In genomic region chr4:155188803-155189202, GRCm38 (mm10) we compare ENCODE assay signal across 12 mouse cellular contexts. TPM values are rescaled to one million over a fixed set of nuclear protein-coding genes. Genes with fewer than 3 reads are reported as not detected.
DNase-seq lines count a peak whose midpoint lies in the region; ATAC-seq and TF ChIP-seq lines count a peak whose summit lies in the region.
"Had no signal": no experiment of that assay in that cellular context is flagged by ENCODE, and none has a peak within 500 bp of the region (broad histone marks: within the 10 kb centered on the region; RNA-seq: fewer than 3 reads in every experiment).

No protein-coding gene starts in this region.

- no peak for ATAC-seq in heart, embryonic 13.5 days (ENCODE audit: extremely low read depth, insufficient number of reproducible peaks, low FRiP score, low TSS enrichment)
- ATAC-seq in intestine, embryonic 16.5 days = no peak

- peaks cover 4% of the 10 kb centered on the region; the same call in 1 of the 2 replicates for H3K36me3 ChIP-seq in heart, embryonic 13.5 days
- H3K36me3 ChIP-seq in ES-E14 (ENCODE audit: control insufficient read depth, insufficient read depth, low read length, poor library complexity, severe bottlenecking) = peaks cover 8% of the 10 kb centered on the region; the same call in 1 of the 2 replicates
- H3K36me3 ChIP-seq in intestine, embryonic 16.5 days (ENCODE audit: control insufficient read depth, insufficient read depth, low read length) = no peaks in the 10 kb centered on the region
- H3K36me3 ChIP-seq: neural tube, embryonic 12.5 days had no signal

- in situ Hi-C loops in ES-E14 (cut with MboI; ENCODE audit: low sequenced_read_pairs in 2 of 2, unreplicated experiment in 2 of 2) = no loop called here

- no peak overlapping the region for H3K4me3 ChIP-seq in heart, embryonic 13.5 days
- H3K4me3 ChIP-seq in layer of hippocampus, adult 2 months = no peak overlapping the region
- H3K4me3 ChIP-seq in ES-E14 (ENCODE audit: insufficient read depth in 1 of 2, low read depth in 1 of 2, low read length in 2 of 2, poor library complexity in 1 of 2, severe bottlenecking in 1 of 2) = no peak overlapping the region
- H3K4me3 ChIP-seq in intestine, embryonic 16.5 days (ENCODE audit: low read length) = no peak overlapping the region
- H3K4me3 ChIP-seq: neural tube, embryonic 12.5 days had no signal

- no peaks in the 10 kb centered on the region for H3K27me3 ChIP-seq in heart, embryonic 13.5 days (replicated peaks)
- H3K27me3 ChIP-seq in intestine, embryonic 16.5 days (replicated peaks; ENCODE audit: control insufficient read depth, insufficient read depth, low read length) = no peaks in the 10 kb centered on the region
- H3K27me3 ChIP-seq: neural tube, embryonic 12.5 days had no signal

- H3K27ac ChIP-seq in heart, embryonic 13.5 days (replicated peaks) = peak overlapping the region; percentile 77
- H3K27ac ChIP-seq in layer of hippocampus, adult 2 months = 0 out of 2 replicates have a peak overlapping the region, but pooled peaks have one; percentile 48
- H3K27ac ChIP-seq in ES-E14 (ENCODE audit: insufficient read depth, low read depth, low read length, poor library complexity, severe bottlenecking) = peak overlapping the region; percentile 2; the same call in 1 of the 2 replicates
- peak overlapping the region; percentile 17; the same call in 1 of the 2 replicates for H3K27ac ChIP-seq in intestine, embryonic 16.5 days (ENCODE audit: low read length)

- H3K4me2 ChIP-seq in heart, embryonic 13.5 days = no peak overlapping the region
- no peak overlapping the region; the same call in 1 of the 2 replicates for H3K4me2 ChIP-seq in intestine, embryonic 16.5 days (ENCODE audit: low read depth, low read length)

- no peaks in the 10 kb centered on the region for H3K9me3 ChIP-seq in heart, embryonic 13.5 days
- no peaks in the 10 kb centered on the region for H3K9me3 ChIP-seq in ES-E14 (ENCODE audit: control insufficient read depth, insufficient read depth, low read depth, low read length)
- H3K9me3 ChIP-seq in intestine, embryonic 16.5 days (ENCODE audit: control insufficient read depth, low read length) = no peaks in the 10 kb centered on the region
- H3K9me3 ChIP-seq: neural tube, embryonic 12.5 days had no signal

- H3K4me1 ChIP-seq in heart, embryonic 13.5 days = peaks cover 99% of the 10 kb centered on the region
- peaks cover 35 to 74% of the 10 kb centered on the region in 2 experiments for H3K4me1 ChIP-seq in ES-E14 (ENCODE audit: control insufficient read depth in 2 of 2, insufficient read depth in 2 of 2, low read length in 2 of 2, poor library complexity in 1 of 2)
- H3K4me1 ChIP-seq in intestine, embryonic 16.5 days (ENCODE audit: control insufficient read depth, insufficient read depth, low read length) = peaks cover 81% of the 10 kb centered on the region

- no peak for TF ChIP-seq CTCF in layer of hippocampus, adult 2 months (conservative IDR thresholded peaks at IDR 0.05)

- DNase-seq in heart, adult 11 months = no peak
- DNase-seq in layer of hippocampus, adult 2 months (ENCODE audit: low spot score in 2 of 2) = no peak
- no peak for DNase-seq in layer of hippocampus, adult 18-20 months (ENCODE audit: low spot score in 2 of 2)
- DNase-seq in ES-E14 (ENCODE audit: low read depth, low spot score) = no peak
- no peak for DNase-seq in ovary, postnatal 14 days (ENCODE audit: low spot score)
- no peak for DNase-seq in adrenal gland, postnatal 4 days (ENCODE audit: low spot score in 2 of 2)
- DNase-seq: cerebellum, postnatal 14 days; heart, postnatal 14 days; thymus, postnatal 25 days had no signal

- H3K9ac ChIP-seq in heart, embryonic 13.5 days = peak overlapping the region; percentile 68
- H3K9ac ChIP-seq in ES-E14 (ENCODE audit: insufficient read depth, low read depth, low read length, poor library complexity, severe bottlenecking) = no peak overlapping the region
- H3K9ac ChIP-seq in intestine, embryonic 16.5 days (ENCODE audit: low read depth, low read length) = no peak overlapping the region

TF ChIP-seq in ES-E14, 5 proteins besides CTCF, POLR2A, EP300 and RAD21:
- TF ChIP-seq MAFK (IDR thresholded peaks at IDR 0.05; ENCODE audit: insufficient read depth, low read depth, low read length) = no peak
- TF ChIP-seq ZC3H11A (IDR thresholded peaks at IDR 0.05; ENCODE audit: borderline replicate concordance, low read depth, low read length) = no peak
- TF ChIP-seq ZNF384 (IDR thresholded peaks at IDR 0.05; ENCODE audit: low read depth, low read length) = no peak
- no peak for TF ChIP-seq HCFC1 (IDR thresholded peaks at IDR 0.05; ENCODE audit: borderline replicate concordance, insufficient read depth, low read length)
- no peak for TF ChIP-seq CHD2 (IDR thresholded peaks at IDR 0.05; ENCODE audit: low read depth, low read length)

RNA-seq across cellular contexts. Expression of gene Ski, which starts 33.6 kb away (rescaled TPM):
- 10.1 and 10.2 TPM in 2 replicates for polyA plus RNA-seq in heart, embryonic 13.5 days (2015; fragmentation: Nextera tagmentation; extraction: Ambion mirVana)
- total RNA-seq in layer of hippocampus, adult 2 months (2021) = 100 to 1,000 TPM; 128 to 136 TPM
- total RNA-seq in layer of hippocampus, adult 18-20 months (2021) = 100 to 1,000 TPM; 136 to 138 TPM
- total RNA-seq in ES-E14 (2012; rRNA removed) = 30.2 and 38.0 TPM in 2 replicates
- polyA plus RNA-seq in intestine, embryonic 16.5 days (2015; fragmentation: Nextera tagmentation; extraction: Ambion mirVana) = 11.4 and 11.7 TPM in 2 replicates
- total RNA-seq in adrenal gland, postnatal 4 days (2021) = 100 to 1,000 TPM; 106 to 111 TPM

Comparison
In these comparisons a context has a peak if more than half of its experiments do, and no peak if none do; other contexts are left out.
1. H3K27ac ChIP-seq: peak in every context shown above with its lines; median percentile 77 in heart, embryonic 13.5 days; 48 in layer of hippocampus, adult 2 months; 17 in intestine, embryonic 16.5 days; 2 in ES-E14.